Comparison of ENCODE assay signal across 23 mouse cellular contexts in the genomic region with DNA sequence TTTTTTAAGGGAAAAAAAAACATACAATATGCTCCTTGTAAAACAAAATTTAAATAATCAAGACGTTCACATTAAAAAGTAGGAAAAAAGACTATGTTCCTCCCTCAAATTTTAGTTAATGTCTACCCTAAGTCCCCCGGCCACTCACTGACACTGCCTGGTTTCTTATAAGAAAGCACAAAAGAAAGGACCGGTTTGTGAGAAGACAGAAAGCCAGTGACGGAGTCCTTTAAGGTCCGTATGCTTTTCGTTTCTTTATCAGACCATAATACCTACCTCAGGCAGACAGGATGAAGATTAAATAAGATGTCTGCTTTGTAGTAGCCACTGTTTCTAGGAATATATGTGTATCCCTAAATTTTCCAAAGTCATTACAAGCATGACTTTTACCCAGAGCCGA.
"Had no signal": no experiment of that assay in that cellular context is flagged by ENCODE, and none has a peak within 500 bp of the region (broad histone marks: within the 10 kb centered on the region; RNA-seq: fewer than 3 reads in every experiment).

No protein-coding gene starts in this region.

- DNase-seq: gastrocnemius, adult 2 months; gastrocnemius, postnatal 10 days; gastrocnemius, postnatal 25 days; heart, postnatal 10 days; kidney, adult 18-20 months; kidney, adult 8-10 months; kidney, postnatal 25 days; kidney, postnatal 4 days; liver; liver, embryonic 13.5 days had no signal

- H3K9ac ChIP-seq: hindbrain, embryonic 14.5 days; intestine, embryonic 15.5 days; limb, embryonic 12.5 days; liver, embryonic 13.5 days; liver, embryonic 15.5 days had no signal

- H3K27me3 ChIP-seq: hindbrain, embryonic 12.5 days; intestine, embryonic 15.5 days; liver, embryonic 13.5 days; liver, embryonic 15.5 days had no signal

- ATAC-seq: inflammation-experienced regulatory T-cells, adult 6 months; intestine, embryonic 15.5 days; intestine, postnatal 0 days had no signal

- H3K36me3 ChIP-seq: hindbrain, embryonic 10.5 days; hindbrain, embryonic 12.5 days; intestine, embryonic 15.5 days; limb, embryonic 10.5 days; limb, embryonic 12.5 days; liver, embryonic 13.5 days; liver, embryonic 15.5 days had no signal

- H3K4me1 ChIP-seq: liver, embryonic 13.5 days; liver, embryonic 15.5 days had no signal

- H3K9me3 ChIP-seq: hindbrain, embryonic 10.5 days; hindbrain, embryonic 12.5 days; intestine, embryonic 15.5 days; limb, embryonic 10.5 days; limb, embryonic 12.5 days; liver, embryonic 13.5 days; liver, embryonic 15.5 days had no signal

- H3K4me3 ChIP-seq: gastrocnemius, adult 2 months; hindbrain, embryonic 12.5 days; intestine, embryonic 15.5 days; layer of hippocampus, adult 2 months; left cerebral cortex, adult 2 months; limb, embryonic 12.5 days; liver, embryonic 13.5 days; liver, embryonic 15.5 days had no signal

- H3K27ac ChIP-seq: gastrocnemius, adult 2 months; hindbrain, embryonic 10.5 days; hindbrain, embryonic 12.5 days; hindbrain, embryonic 14.5 days; intestine, embryonic 15.5 days; kidney, postnatal 0 days; layer of hippocampus, adult 2 months; left cerebral cortex, adult 2 months; limb, embryonic 10.5 days; limb, embryonic 12.5 days; liver, embryonic 13.5 days; liver, embryonic 15.5 days had no signal

- H3K4me2 ChIP-seq: intestine, embryonic 15.5 days; liver, embryonic 11.5 days; liver, embryonic 13.5 days; liver, embryonic 15.5 days had no signal
